Mouse (Mus musculus): ENCODE data around the gene Lmo1.
"Not testable (repeated sequence)": the region's sequence is repeated elsewhere in the genome, so short reads cannot be mapped to it uniquely, and the experiment has no call there.

Gene Lmo1

GRCm38 (mm10) chr7:109174337-109174948 is 564 bp downstream of the Lmo1 start:
- peak; percentile 76 for DNase-seq

DNA sequence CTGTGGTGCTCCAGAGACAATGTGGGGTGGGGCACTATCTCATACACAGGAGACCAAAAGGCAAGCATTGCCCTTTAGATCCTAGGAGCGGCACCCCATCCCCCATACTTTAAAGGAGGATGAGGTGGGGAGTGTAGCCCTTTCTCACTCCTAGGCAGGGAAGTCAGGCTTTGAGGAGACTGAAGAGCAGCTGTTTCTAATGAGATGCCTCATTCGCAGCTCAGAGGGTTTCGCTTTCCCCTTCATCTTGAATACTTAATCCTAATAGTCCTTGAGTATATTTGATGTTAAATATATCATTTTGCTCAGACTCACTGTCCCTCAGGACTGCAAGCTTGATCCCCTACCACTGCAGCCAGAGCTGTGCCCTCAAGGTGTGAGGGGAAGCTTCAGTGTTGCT is 3.1 kb downstream of the Lmo1 start:
- no peak for DNase-seq

DNA sequence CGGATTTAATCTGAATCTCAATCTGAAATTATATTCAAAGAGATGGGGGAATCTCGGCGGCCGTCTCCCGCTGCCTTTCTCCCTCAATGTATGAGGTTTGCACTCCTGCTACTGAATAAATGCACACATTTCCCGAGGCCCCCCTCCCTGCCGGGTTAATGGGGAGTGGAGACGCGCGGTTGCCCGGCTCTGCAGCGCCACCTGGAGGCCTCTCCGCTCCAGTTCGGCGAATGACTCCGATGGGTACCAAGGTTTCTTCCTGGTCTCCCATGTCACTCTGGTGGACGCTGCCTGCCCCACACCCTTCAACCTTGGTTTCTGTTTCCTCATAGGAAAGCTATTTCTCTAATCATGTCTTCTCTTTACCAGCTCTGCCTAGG is 4.6 kb downstream of the Lmo1 start:
- DNase-seq, result peak; percentile 96

GRCm38 (mm10) chr7:109169505-109170440 is 5.2 kb downstream of the Lmo1 start:
- DNase-seq, result peak; percentile 74

DNA sequence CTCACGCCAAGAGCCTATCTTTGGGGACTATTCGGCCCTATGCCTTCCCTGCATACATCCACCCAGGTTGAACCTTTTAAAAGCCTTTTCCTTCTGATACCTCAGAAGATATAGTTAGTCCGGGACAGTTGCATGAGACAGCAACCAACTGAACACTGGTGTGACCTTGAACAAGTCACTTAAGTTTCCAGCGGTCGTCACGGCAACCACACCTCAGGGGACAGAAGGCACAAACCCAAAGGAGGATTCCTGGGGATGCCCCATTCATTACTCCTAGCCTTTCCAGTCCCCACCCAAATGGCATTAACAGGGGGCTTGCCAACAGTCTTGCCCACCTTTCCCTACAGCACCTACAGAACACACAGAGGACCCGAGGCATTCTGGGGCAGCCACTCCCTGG is 6.3 kb downstream of the Lmo1 start:
- DNase-seq, result no peak

DNA sequence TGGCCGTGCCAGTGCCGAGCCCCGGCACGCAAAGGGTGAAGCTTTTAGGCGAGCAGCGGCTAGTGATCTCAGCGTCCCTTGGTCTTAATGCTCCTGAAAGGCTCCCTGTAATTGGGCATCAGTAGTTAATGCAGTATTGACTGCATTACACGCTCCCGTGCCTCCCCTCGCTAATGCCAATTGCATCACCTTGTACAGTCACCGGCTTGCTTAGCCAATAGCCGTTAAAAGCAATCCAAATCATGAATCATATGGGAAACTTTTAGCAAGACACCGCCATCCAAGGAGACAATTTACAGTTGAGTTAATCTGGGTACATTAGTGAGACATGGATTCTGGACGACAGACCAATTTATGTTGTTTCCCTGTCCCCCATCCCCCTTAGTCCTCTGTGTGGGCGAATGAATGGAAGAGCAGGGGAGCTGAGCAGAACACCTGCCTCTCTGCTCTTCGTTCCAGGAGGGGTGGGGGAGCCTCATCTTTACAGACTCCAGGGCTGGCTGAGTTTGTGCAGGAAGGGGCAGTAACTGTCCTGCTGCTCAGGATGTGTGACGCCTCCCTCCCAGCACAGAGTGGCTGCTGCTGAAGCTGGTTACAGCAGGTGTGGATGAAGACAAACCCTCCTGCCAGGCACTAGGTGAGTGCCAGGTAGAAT is 8.9 kb downstream of the Lmo1 start:
- no peak for DNase-seq

- no peak for DNase-seq
Observed at GRCm38 (mm10) chr7:109154331-109154730, 20.7 kb downstream of the Lmo1 start.

DNA sequence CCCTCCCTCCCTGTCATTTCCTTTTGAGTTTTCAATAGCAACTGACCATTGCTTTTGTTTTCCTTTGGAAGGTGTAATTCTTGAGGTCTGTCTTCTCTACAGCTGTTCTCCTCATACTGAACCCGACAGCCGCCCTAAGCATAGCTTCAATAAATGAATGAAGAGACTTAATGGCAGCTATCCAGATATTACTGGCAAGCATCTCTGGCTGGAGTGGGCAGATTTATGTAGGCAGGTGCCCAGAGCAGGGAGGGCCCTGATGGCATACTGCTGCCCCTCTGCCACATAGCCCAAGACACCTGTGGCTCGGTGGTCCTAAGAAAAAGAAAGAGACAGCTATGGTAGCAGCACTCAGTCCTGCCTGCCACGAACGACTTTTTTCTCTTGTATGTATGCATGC is 21.5 kb downstream of the Lmo1 start:
- no peak for DNase-seq

GRCm38 (mm10) chr7:109151088-109151487 is 23.9 kb downstream of the Lmo1 start:
- DNase-seq, result no peak

GRCm38 (mm10) chr7:109145211-109145610 is 29.8 kb downstream of the Lmo1 start:
- DNase-seq, result no peak

- DNase-seq, result no peak
Observed at GRCm38 (mm10) chr7:109144705-109145104, 30.3 kb downstream of the Lmo1 start.

- DNase-seq, result no peak
Observed at GRCm38 (mm10) chr7:109142564-109142963, 32.4 kb downstream of the Lmo1 start.

DNA sequence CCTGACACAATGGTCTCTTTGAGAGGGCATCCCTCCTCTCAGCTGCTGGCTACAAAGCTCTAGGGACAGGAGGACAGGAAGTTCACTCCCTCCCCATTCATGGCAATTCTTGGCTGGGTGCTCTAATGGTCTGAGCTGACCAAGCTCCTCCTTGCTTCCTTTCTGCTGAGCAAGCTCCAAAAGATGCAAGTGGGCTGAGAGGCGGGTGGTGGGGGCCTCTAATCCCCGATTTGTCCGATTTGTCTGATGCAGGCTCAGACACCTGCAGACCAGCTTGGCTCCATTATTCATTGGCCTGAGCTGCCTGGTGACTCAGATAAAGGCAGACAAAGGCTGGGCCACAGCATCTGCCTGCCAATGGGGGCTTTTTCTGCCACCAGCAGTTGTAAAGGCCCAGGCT is 33.3 kb downstream of the Lmo1 start:
- no peak for DNase-seq

DNA sequence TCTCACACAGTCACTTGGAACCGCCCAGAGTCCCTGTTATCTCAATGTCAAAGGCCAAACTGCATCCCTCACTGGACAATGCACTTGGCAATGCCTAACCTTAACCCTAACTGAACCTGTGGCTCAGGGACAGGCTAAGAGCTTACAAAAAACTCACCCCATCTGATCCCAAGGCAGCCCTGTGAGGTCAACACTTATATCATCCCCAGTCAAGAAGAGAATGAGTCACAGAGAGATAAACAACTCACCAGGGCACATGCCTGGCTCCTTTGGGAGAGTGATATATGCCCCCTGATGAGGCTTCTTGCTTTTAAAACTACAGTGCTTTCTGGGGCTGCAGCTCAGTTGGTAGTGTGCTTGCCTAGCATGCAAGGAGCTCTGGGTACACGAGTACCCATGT is 34.0 kb downstream of the Lmo1 start:
- DNase-seq, result no peak

GRCm38 (mm10) chr7:109139405-109139804 is 35.6 kb downstream of the Lmo1 start:
- peak; percentile 90 for DNase-seq

DNA sequence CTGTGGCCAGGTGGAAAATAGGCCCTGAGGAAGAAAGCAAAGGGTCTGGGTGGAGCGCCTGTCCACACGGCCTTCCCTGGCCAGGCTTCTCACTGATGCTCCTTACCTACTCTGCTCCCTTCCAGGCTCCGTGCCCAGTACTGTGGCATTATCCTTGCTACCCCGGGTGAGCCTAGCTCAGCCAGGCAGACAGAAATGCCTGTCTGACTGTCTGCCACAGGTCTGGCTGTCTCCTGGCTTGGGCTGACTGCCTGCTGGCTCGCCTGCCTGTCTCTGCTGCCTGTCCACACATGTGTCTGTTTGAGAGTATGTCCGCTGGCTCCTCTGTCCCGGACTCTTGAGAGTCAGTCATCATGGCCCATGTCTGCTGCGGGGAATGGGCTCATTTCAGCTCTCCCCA is 37.6 kb downstream of the Lmo1 start:
- peak; percentile 40 for DNase-seq

GRCm38 (mm10) chr7:109131565-109131964 is 43.4 kb downstream of the Lmo1 start:
- DNase-seq, result no peak

- DNase-seq, result no peak
Observed at GRCm38 (mm10) chr7:109129946-109130686, 44.9 kb downstream of the Lmo1 start.

GRCm38 (mm10) chr7:109129442-109129841 is 45.6 kb downstream of the Lmo1 start:
- DNase-seq, result no peak

GRCm38 (mm10) chr7:109115929-109116328 is 59.1 kb downstream of the Lmo1 start:
- DNase-seq, result no peak

- not testable (repeated sequence) for DNase-seq
Observed at GRCm38 (mm10) chr7:109115488-109115887, 59.5 kb downstream of the Lmo1 start.

DNA sequence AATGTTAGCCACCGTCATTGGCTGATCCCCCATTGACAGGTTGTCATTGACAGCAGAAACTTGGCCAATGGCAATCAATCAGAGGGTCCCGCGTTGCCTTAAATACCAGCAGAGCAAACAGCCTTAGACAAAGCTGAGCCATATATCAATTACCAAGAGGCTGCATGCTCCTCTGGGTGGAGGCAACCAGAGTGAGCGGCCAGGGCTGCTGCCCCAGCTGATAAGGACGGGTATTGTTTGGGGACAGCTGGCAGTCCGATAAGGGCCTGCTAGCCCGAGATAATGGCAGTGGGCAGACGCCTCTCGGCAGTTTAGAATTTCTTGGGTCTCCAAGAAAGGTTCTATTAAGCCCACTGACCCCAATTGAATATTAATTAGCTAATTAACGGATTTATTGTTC is 60.1 kb downstream of the Lmo1 start:
- DNase-seq, result no peak

DNA sequence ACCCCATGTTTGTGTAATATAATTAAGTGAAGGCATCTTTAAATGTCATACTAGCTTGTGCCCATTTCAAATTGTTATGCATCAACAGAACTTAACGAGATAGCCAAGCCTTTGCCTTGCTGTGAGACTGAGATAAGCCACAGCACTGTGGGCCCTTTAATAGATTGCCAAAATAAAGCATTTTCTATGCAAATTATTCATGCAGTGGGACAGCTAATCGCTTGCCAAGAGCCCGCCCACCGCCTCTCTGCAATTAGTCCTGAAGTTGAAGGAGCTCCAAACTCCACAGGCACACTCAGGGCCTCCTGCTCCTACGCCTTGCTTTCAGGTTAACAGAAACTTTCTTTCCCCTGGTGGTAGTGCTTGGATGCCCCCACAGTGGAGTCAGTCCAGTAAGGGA is 64.0 kb downstream of the Lmo1 start:
- DNase-seq, result no peak

All from cerebellum, adult 8-10 months (tissue).